Mouse (Mus musculus): ENCODE results near the gene Pax7. TPM values are rescaled to one million over a fixed set of nuclear protein-coding genes. Genes with fewer than 3 reads are reported as not detected.

Gene Pax7
- polyA plus RNA-seq, 1 experiment, result not detected

- TF ChIP-seq POLR2A (IDR thresholded peaks at IDR 0.05; ENCODE audit: low read depth, low read length) (no peak), CTCF (IDR thresholded peaks at IDR 0.05; ENCODE audit: extremely low read depth, insufficient read length, insufficient replicate concordance, low read depth, low read length) (no peak)
- 80% methylated on average over 11 of the region's 11 CpGs for WGBS
- no peak overlapping the region for H3K27ac ChIP-seq (ENCODE audit: insufficient read depth, low read depth, low read length)
- no peaks in the 10 kb centered on the region; the same call in 1 of the 2 replicates for H3K27me3 ChIP-seq (ENCODE audit: control insufficient read depth, insufficient read depth, low read length)
- no peaks in the 10 kb centered on the region for H3K4me1 ChIP-seq (ENCODE audit: control insufficient read depth, insufficient read depth, insufficient read length, low read length)
- H3K36me3 ChIP-seq (ENCODE audit: control insufficient read depth, insufficient read depth, low read length), result no peaks in the 10 kb centered on the region
- no peak overlapping the region for H3K4me3 ChIP-seq (ENCODE audit: low read depth, low read length)
Observed at GRCm38 (mm10) chr4:139703468-139703867, 129.9 kb downstream of the Pax7 start.

DNA sequence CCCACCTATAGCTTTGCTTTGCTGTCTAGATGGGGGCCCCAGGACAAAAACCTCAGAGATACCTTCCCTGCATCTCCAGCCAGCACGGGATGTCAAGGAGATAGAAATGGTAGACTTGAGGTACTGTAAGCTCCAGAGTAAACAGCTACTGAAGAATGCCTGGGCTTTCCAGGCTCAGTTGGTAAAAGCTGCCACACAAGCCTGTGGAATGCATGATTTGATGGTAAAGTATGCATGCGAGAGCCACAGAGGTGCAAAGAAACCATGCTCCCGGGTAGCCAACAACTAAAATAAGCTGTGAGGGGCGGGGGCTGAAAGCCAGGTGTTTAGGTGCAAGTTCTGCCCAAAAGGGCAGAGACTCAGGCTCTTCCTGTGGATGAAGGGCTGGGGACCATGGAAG lies 130.4 kb downstream of the Pax7 start:
- Histone ChIP-seq H3K27ac (ENCODE audit: insufficient read depth, low read depth, low read length) (no peak overlapping the region), H3K4me1 (ENCODE audit: control insufficient read depth, insufficient read depth, insufficient read length, low read length) (no peaks in the 10 kb centered on the region), H3K36me3 (ENCODE audit: control insufficient read depth, insufficient read depth, low read length) (no peaks in the 10 kb centered on the region), H3K4me3 (ENCODE audit: low read depth, low read length) (no peak overlapping the region), H3K27me3 (ENCODE audit: control insufficient read depth, insufficient read depth, low read length) (no peaks in the 10 kb centered on the region; the same call in 1 of the 2 replicates)
- TF ChIP-seq POLR2A (IDR thresholded peaks at IDR 0.05; ENCODE audit: low read depth, low read length) (no peak), CTCF (IDR thresholded peaks at IDR 0.05; ENCODE audit: extremely low read depth, insufficient read length, insufficient replicate concordance, low read depth, low read length) (no peak)
- 43% methylated on average over 4 of the region's 4 CpGs for WGBS

GRCm38 (mm10) chr4:139698602-139699001 lies 134.7 kb downstream of the Pax7 start:
- no peak overlapping the region for H3K27ac ChIP-seq (ENCODE audit: insufficient read depth, low read depth, low read length)
- no peaks in the 10 kb centered on the region for H3K36me3 ChIP-seq (ENCODE audit: control insufficient read depth, insufficient read depth, low read length)
- no peaks in the 10 kb centered on the region; the same call in 1 of the 2 replicates for H3K27me3 ChIP-seq (ENCODE audit: control insufficient read depth, insufficient read depth, low read length)
- no peak for TF ChIP-seq CTCF (IDR thresholded peaks at IDR 0.05; ENCODE audit: extremely low read depth, insufficient read length, insufficient replicate concordance, low read depth, low read length)
- no peak for TF ChIP-seq POLR2A (IDR thresholded peaks at IDR 0.05; ENCODE audit: low read depth, low read length)
- H3K4me1 ChIP-seq (ENCODE audit: control insufficient read depth, insufficient read depth, insufficient read length, low read length), result no peaks in the 10 kb centered on the region
- no peak overlapping the region for H3K4me3 ChIP-seq (ENCODE audit: low read depth, low read length)
- 67% methylated on average over 8 of the region's 8 CpGs for WGBS

DNA sequence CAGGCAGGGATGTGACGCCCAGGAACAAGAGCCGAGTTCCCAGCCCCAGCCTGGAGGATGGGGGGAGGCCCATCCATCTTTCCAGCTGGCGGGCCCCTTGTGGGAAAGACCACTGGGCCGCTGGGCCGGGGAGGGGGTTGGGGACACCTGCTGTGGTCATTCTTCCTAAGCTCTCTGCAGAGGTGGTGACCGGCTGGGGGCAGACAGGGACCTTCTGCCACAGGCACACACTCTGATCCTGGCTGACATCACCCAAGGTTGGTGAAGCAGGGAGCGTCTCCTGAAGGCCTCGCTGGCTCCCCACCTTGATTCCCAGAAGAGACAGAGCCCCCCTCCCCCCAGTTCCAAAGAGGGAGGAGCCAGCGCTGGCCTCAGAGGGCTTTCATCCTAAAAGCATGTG lies 135.6 kb downstream of the Pax7 start:
- Histone ChIP-seq H3K36me3 (ENCODE audit: control insufficient read depth, insufficient read depth, low read length) (no peaks in the 10 kb centered on the region), H3K4me1 (ENCODE audit: control insufficient read depth, insufficient read depth, insufficient read length, low read length) (no peaks in the 10 kb centered on the region), H3K4me3 (ENCODE audit: low read depth, low read length) (no peak overlapping the region), H3K27me3 (ENCODE audit: control insufficient read depth, insufficient read depth, low read length) (no peaks in the 10 kb centered on the region; the same call in 1 of the 2 replicates), H3K27ac (ENCODE audit: insufficient read depth, low read depth, low read length) (no peak overlapping the region)
- no peak for TF ChIP-seq CTCF (IDR thresholded peaks at IDR 0.05; ENCODE audit: extremely low read depth, insufficient read length, insufficient replicate concordance, low read depth, low read length)
- WGBS, result 9% methylated on average over 9 of the region's 9 CpGs

DNA sequence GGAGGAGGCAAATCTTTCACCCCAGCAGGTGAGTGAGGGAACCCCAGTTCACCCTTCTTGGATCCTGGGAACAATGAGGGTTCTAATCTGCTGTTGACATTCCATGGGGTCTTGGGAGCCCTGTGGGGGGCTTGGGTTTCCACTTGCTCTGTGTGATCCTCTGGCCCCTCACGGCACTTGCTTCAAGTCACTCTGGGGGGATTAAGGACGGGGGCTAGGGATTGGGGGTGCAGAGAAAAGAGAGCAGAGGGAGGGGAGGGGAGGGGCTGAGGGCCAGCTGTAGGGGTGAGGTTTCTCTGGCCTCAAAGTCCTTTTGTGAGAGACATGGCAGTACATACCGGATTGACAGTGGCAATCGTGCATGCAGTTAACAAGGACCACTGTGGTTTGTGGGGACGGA lies 140.0 kb downstream of the Pax7 start:
- Histone ChIP-seq H3K4me3 (ENCODE audit: low read depth, low read length) (no peak overlapping the region), H3K27ac (ENCODE audit: insufficient read depth, low read depth, low read length) (no peak overlapping the region), H3K27me3 (ENCODE audit: control insufficient read depth, insufficient read depth, low read length) (no peaks in the 10 kb centered on the region), H3K36me3 (ENCODE audit: control insufficient read depth, insufficient read depth, low read length) (no peaks in the 10 kb centered on the region), H3K4me1 (ENCODE audit: control insufficient read depth, insufficient read depth, insufficient read length, low read length) (no peaks in the 10 kb centered on the region)
- TF ChIP-seq CTCF (IDR thresholded peaks at IDR 0.05; ENCODE audit: extremely low read depth, insufficient read length, insufficient replicate concordance, low read depth, low read length) (no peak), POLR2A (IDR thresholded peaks at IDR 0.05; ENCODE audit: low read depth, low read length) (no peak)
- 31% methylated on average over 5 of the region's 5 CpGs for WGBS

- no peaks in the 10 kb centered on the region for H3K27me3 ChIP-seq (ENCODE audit: control insufficient read depth, insufficient read depth, low read length)
- WGBS, result 41% methylated on average over 7 of the region's 7 CpGs
- TF ChIP-seq POLR2A (IDR thresholded peaks at IDR 0.05; ENCODE audit: low read depth, low read length), result no peak
- no peak for TF ChIP-seq CTCF (IDR thresholded peaks at IDR 0.05; ENCODE audit: extremely low read depth, insufficient read length, insufficient replicate concordance, low read depth, low read length)
Observed at GRCm38 (mm10) chr4:139689627-139690269, 143.6 kb downstream of the Pax7 start.

DNA sequence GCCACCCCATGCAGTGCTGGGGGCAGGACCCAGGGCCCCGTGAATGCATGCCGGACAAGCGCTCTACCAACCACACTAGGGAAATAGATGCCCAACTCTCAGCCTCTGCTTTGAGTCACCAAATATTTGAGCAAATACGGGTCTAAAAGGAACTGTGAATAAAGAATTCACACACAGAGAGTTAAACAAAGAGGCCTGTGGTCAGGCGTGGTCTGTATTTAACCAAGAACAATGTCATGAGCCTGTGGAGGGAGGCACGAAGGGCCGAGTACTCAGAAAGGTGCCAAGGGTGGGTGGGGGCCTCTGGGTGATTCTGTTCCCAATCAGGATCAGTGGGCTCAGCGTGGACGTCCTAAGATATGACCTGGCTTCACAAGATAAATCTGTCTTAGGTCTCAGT lies 145.3 kb downstream of the Pax7 start:
- Histone ChIP-seq H3K27ac (ENCODE audit: insufficient read depth, low read depth, low read length) (no peak overlapping the region), H3K4me1 (ENCODE audit: control insufficient read depth, insufficient read depth, insufficient read length, low read length) (no peaks in the 10 kb centered on the region), H3K36me3 (ENCODE audit: control insufficient read depth, insufficient read depth, low read length) (no peaks in the 10 kb centered on the region), H3K27me3 (ENCODE audit: control insufficient read depth, insufficient read depth, low read length) (no peaks in the 10 kb centered on the region), H3K4me3 (ENCODE audit: low read depth, low read length) (no peak overlapping the region)
- WGBS, result 63% methylated on average over 9 of the region's 9 CpGs
- TF ChIP-seq POLR2A (IDR thresholded peaks at IDR 0.05; ENCODE audit: low read depth, low read length) (no peak), CTCF (IDR thresholded peaks at IDR 0.05; ENCODE audit: extremely low read depth, insufficient read length, insufficient replicate concordance, low read depth, low read length) (no peak)

More at GRCm38 (mm10) chr4:139689627-139690269, 143.6 kb downstream of the Pax7 start:
- Histone ChIP-seq H3K27ac (ENCODE audit: insufficient read depth, low read depth, low read length) (no peak overlapping the region), H3K4me1 (ENCODE audit: control insufficient read depth, insufficient read depth, insufficient read length, low read length) (no peaks in the 10 kb centered on the region), H3K36me3 (ENCODE audit: control insufficient read depth, insufficient read depth, low read length) (no peaks in the 10 kb centered on the region), H3K4me3 (ENCODE audit: low read depth, low read length) (no peak overlapping the region)

Other genes with a start within 250 kb of the Pax7 start
- not detected in 2 replicates for gene Gm21969, start 230.3 kb downstream of the Pax7 start, polyA plus RNA-seq (2012; rRNA removed)
- 48.3 and 110 TPM in 2 replicates for gene Aldh4a1, start 210.7 kb downstream of the Pax7 start, polyA plus RNA-seq (2012; rRNA removed)
- gene Tas1r2, start 180.0 kb downstream of the Pax7 start, polyA plus RNA-seq (2012; rRNA removed), result 0.10 and 0.41 TPM in 2 replicates
- 0.25 and 0.95 TPM in 2 replicates for gene Klhdc7a, start 134.5 kb upstream of the Pax7 start, polyA plus RNA-seq (2012; rRNA removed)